Mouse (Mus musculus): ENCODE results near the gene Gm11011. TPM values are rescaled to one million over a fixed set of nuclear protein-coding genes. Genes with fewer than 3 reads are reported as not detected.

Gene Gm11011
- polyA plus RNA-seq, 1 experiment: not detected

DNA sequence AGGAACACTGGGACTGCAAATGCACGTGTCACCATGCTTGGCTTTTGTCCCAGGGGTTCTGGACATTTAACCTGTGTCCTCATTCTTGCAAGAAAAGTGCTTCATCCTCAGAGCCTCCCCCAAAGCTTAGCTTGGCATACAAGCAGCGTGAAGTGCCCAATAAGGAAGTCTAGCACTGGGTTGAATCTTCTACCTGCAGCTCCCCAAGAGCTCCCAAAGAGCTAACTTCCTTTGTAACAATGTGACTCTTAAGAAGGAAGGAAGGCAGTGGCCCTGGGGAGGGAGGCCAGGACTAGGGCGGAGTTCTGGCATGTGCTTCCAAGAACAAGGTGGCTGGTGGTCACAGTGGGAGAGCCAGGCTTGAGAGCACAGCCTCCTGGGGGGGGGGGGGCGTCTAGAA is 27.1 kb upstream of the Gm11011 start:
- Histone ChIP-seq H3K27ac (ENCODE audit: insufficient read depth, low read length) (no peak overlapping the region), H3K4me3 (ENCODE audit: insufficient read depth, low read length) (no peak overlapping the region), H3K4me1 (ENCODE audit: control insufficient read depth, insufficient read depth, low read length) (peaks cover 5% of the 10 kb centered on the region; the same call in 1 of the 2 replicates)
- TF ChIP-seq POLR2A (IDR thresholded peaks at IDR 0.05; ENCODE audit: low read depth, low read length): no peak
- no peak for TF ChIP-seq CTCF (IDR thresholded peaks at IDR 0.05; ENCODE audit: borderline replicate concordance, insufficient read depth, low read length)

DNA sequence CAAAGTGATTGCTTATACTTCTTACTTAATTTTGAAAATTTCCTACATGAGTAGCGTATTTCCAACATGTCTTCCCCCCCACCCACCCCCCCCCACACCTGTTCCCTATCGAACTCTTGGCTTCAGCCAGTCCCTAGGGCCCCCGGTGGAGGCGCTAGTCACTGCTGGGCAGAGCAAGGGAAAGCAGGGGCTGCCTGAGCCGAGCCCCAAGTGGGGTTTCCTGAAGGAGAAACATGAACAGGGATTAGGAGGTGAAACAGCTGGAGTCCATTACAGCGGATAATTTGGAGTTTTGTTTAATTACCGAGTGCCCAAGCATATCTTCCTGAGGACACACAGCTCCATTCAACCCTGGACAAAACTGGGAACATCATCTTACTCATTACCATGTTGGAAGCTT is 24.0 kb upstream of the Gm11011 start:
- Histone ChIP-seq H3K4me1 (ENCODE audit: control insufficient read depth, insufficient read depth, low read length) (peaks cover 7% of the 10 kb centered on the region), H3K27ac (ENCODE audit: insufficient read depth, low read length) (no peak overlapping the region), H3K4me3 (ENCODE audit: insufficient read depth, low read length) (no peak overlapping the region)
- TF ChIP-seq CTCF (IDR thresholded peaks at IDR 0.05; ENCODE audit: borderline replicate concordance, insufficient read depth, low read length): no peak
- TF ChIP-seq POLR2A (IDR thresholded peaks at IDR 0.05; ENCODE audit: low read depth, low read length): no peak

DNA sequence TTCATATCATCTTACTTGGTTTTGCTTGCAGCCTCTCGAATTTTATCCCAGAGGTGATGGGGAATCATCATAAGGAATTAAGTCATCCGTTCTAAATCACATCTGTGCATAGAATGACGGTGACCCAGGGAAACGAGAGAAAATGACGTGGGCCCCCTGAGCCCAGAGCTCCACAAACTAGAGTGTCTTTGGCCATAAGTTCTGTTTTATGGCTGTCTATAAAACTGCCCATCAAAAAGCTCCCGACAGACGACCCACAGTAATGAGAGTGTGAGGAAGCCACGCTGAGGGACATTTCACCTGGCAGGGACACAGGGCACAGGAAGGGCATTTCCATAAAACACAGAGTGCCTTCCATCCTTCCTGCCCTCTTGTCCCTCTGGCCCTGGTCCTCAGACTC is 23.3 kb upstream of the Gm11011 start:
- Histone ChIP-seq H3K4me3 (ENCODE audit: insufficient read depth, low read length) (no peak overlapping the region), H3K4me1 (ENCODE audit: control insufficient read depth, insufficient read depth, low read length) (peaks cover 7% of the 10 kb centered on the region), H3K27ac (ENCODE audit: insufficient read depth, low read length) (no peak overlapping the region)
- TF ChIP-seq CTCF (IDR thresholded peaks at IDR 0.05; ENCODE audit: borderline replicate concordance, insufficient read depth, low read length): no peak
- no peak for TF ChIP-seq POLR2A (IDR thresholded peaks at IDR 0.05; ENCODE audit: low read depth, low read length)

DNA sequence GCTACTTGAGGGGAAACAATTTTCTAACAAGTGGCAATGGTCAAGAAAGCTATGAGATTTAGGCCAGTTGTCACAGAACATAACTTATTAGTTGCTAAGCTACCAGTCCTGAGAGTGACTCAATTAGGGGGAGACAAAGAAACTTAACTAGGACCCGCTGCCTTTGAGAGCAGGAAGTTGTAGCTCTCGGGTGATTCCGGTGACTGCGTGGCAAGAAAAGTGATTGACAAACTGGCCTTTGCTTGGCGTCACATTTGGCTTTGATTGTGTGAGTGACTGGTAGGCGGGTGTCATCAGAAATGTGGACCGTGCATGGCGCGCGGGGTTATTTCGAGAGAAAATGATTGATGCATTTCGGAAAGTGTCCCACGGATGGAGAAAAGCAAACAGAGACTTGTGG is 22.4 kb upstream of the Gm11011 start:
- H3K4me3 ChIP-seq (ENCODE audit: insufficient read depth, low read length): no peak overlapping the region
- TF ChIP-seq POLR2A (IDR thresholded peaks at IDR 0.05; ENCODE audit: low read depth, low read length) (no peak), CTCF (IDR thresholded peaks at IDR 0.05; ENCODE audit: borderline replicate concordance, insufficient read depth, low read length) (no peak)
- H3K27ac ChIP-seq (ENCODE audit: insufficient read depth, low read length): no peak overlapping the region
- H3K4me1 ChIP-seq (ENCODE audit: control insufficient read depth, insufficient read depth, low read length): peaks cover 7% of the 10 kb centered on the region

DNA sequence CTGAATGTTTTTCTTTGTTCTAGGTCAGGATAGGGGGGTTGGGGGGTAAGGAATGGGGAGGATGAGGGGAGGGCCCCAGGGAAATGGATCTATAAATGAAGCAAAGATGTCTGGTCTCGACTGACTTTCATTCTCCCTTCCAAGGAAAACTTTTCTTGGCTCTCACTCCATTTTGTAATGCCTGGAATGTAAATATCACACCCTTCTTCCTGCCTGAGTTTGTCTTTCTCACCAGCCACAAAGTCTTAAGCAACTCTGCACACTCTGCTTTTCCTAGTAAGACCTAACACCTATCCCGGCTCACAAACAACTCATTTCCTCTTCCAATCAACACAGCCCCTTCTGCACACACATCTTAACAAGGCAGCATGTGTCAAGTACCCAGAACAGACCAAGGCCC is 20.2 kb upstream of the Gm11011 start:
- H3K4me1 ChIP-seq (ENCODE audit: control insufficient read depth, insufficient read depth, low read length): peaks cover 7% of the 10 kb centered on the region
- no peak overlapping the region for H3K27ac ChIP-seq (ENCODE audit: insufficient read depth, low read length)
- no peak overlapping the region for H3K4me3 ChIP-seq (ENCODE audit: insufficient read depth, low read length)
- TF ChIP-seq POLR2A (IDR thresholded peaks at IDR 0.05; ENCODE audit: low read depth, low read length) (no peak), CTCF (IDR thresholded peaks at IDR 0.05; ENCODE audit: borderline replicate concordance, insufficient read depth, low read length) (no peak)

DNA sequence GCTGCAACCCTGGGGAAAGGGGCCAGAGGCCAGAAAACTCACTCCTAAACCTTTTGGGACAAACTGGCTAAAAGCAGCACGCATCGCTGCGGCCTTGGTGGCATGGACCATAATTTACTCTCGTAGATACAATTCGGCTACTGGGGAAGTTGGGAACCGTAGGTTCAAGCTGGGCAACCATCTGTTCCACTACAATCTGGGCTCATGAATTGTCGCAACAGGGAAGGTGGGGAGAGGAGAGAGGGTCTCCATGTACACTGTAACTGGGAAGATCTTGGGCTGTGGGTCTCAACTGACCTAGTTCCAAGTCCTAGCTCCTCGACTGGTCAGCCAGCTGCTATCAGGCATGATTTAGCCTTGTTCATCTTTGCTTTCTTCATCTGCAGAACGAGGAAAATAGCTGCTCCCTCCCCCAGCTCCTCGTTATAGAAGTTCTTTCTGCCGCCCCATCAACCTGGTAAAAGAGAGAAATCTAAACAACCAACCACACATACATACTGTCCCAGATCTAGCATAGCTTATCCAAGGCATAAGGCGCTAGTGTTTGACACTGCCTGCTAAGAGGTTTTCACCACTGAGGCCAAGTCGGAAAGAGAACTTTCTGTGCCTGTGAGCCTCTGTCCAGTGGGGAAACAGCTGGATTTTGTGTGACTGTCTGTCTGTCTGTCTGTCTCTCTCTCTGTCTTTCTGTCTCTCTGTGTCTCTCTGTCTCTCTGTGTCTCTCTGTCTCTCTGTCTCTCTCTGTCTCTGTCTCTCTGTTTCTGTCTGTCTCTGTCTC is 19.5 kb upstream of the Gm11011 start:
- Histone ChIP-seq H3K4me1 (ENCODE audit: control insufficient read depth, insufficient read depth, low read length) (peaks cover 7% of the 10 kb centered on the region), H3K27ac (ENCODE audit: insufficient read depth, low read length) (no peak overlapping the region), H3K4me3 (ENCODE audit: insufficient read depth, low read length) (no peak overlapping the region)
- TF ChIP-seq CTCF (IDR thresholded peaks at IDR 0.05; ENCODE audit: borderline replicate concordance, insufficient read depth, low read length): no peak
- no peak for TF ChIP-seq POLR2A (IDR thresholded peaks at IDR 0.05; ENCODE audit: low read depth, low read length)

DNA sequence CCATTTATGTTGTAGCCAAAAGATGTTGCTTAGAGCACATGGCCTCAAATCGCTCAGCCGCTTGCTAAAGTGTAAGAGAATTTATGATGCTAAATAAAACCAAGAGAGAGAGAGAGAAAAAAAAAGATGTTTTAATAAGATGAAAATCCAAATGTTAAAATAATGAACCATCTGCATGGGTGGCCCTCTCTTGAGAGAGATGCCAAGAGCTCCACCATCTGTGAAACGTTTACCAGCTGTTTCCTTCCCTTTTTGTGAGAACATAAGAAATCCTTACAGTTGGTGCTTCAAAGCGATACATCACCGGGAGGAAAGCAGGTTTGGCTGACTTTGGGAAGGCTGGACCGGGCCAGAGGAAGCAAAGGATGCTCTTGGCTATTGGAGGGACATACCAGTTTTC is 12.6 kb upstream of the Gm11011 start:
- TF ChIP-seq CTCF (IDR thresholded peaks at IDR 0.05; ENCODE audit: borderline replicate concordance, insufficient read depth, low read length) (no peak), POLR2A (IDR thresholded peaks at IDR 0.05; ENCODE audit: low read depth, low read length) (no peak)
- Histone ChIP-seq H3K27ac (ENCODE audit: insufficient read depth, low read length) (no peak overlapping the region), H3K4me1 (ENCODE audit: control insufficient read depth, insufficient read depth, low read length) (no peaks in the 10 kb centered on the region), H3K4me3 (ENCODE audit: insufficient read depth, low read length) (no peak overlapping the region)

DNA sequence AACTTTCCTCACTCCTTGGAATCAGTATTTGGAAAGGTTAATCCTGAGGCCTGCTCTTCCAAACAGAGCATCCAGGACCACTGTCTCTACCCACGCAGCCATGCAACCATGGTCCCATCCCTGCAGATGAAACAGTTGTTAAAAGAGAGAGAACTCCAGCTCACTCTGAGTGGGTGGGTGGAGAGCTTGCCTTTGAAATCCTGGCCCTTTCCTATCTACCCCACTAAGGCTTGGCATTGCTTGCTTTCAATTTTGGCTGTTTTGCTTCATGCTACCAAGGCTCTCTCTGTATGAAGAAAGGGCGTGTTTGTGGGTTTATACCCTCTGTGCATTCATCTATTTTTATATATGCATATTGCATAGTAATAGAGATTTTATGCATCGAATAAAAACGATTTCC is 12.0 kb upstream of the Gm11011 start:
- Histone ChIP-seq H3K4me3 (ENCODE audit: insufficient read depth, low read length) (no peak overlapping the region), H3K27ac (ENCODE audit: insufficient read depth, low read length) (no peak overlapping the region), H3K4me1 (ENCODE audit: control insufficient read depth, insufficient read depth, low read length) (no peaks in the 10 kb centered on the region)
- TF ChIP-seq POLR2A (IDR thresholded peaks at IDR 0.05; ENCODE audit: low read depth, low read length) (no peak), CTCF (IDR thresholded peaks at IDR 0.05; ENCODE audit: borderline replicate concordance, insufficient read depth, low read length) (no peak)

DNA sequence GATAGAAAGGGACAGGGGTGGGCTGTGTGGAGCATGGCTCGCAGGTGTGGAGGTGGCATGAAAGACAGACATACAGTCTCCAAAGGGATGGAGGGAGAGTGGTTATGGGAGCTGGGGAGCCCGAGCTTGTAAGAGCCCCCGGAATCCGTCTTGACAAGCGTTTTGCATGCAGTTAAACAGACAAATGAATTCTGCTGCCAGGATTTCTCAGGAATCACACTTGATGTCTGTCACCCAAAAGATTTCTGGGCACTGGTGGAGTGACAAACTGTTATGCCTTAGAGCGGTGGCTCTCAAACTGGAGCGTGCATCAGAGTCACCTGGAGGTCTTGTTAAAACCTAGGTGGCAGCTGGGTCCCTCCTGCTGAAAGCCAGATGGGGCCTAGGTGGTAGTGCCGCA is 10.4 kb upstream of the Gm11011 start:
- Histone ChIP-seq H3K27ac (ENCODE audit: insufficient read depth, low read length) (no peak overlapping the region), H3K4me1 (ENCODE audit: control insufficient read depth, insufficient read depth, low read length) (no peaks in the 10 kb centered on the region), H3K4me3 (ENCODE audit: insufficient read depth, low read length) (no peak overlapping the region)
- no peak for TF ChIP-seq CTCF (IDR thresholded peaks at IDR 0.05; ENCODE audit: borderline replicate concordance, insufficient read depth, low read length)
- TF ChIP-seq POLR2A (IDR thresholded peaks at IDR 0.05; ENCODE audit: low read depth, low read length): no peak

DNA sequence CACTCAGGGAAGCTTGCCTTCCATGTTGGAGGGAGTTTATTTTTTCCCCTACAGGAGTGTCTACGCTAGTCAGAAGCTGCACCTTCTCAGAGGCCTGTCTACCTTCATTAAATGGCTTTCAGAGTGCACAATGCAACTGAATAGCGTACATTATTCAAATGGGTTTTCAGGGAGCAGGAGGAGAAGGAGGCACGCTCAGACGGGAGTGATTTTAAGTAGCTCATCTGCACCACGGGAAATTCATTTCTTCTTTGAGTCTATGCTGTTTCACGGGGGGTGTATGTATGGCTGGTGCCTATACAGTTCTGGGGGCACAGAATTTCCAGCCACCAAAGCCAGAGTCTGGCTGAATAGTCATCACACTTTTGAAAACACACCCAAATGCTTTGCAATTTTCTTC is 9.8 kb upstream of the Gm11011 start:
- TF ChIP-seq CTCF (IDR thresholded peaks at IDR 0.05; ENCODE audit: borderline replicate concordance, insufficient read depth, low read length) (no peak), POLR2A (IDR thresholded peaks at IDR 0.05; ENCODE audit: low read depth, low read length) (no peak)
- Histone ChIP-seq H3K4me3 (ENCODE audit: insufficient read depth, low read length) (no peak overlapping the region), H3K4me1 (ENCODE audit: control insufficient read depth, insufficient read depth, low read length) (no peaks in the 10 kb centered on the region), H3K27ac (ENCODE audit: insufficient read depth, low read length) (no peak overlapping the region)

Measured in embryonic fibroblast, embryonic 13.5 days (primary cell).